Mouse (Mus musculus) neural tube, embryonic 14.5 days (tissue): ENCODE measurements around the gene Rps25. TPM values are rescaled to one million over a fixed set of nuclear protein-coding genes. Genes with fewer than 3 reads are reported as not detected.
A peak's percentile ranks its signal among the peaks of the same experiment; 100 is the strongest.
"Not testable (repeated sequence)": the region's sequence is repeated elsewhere in the genome, so short reads cannot be mapped to it uniquely, and the experiment has no call there.

Experiments
- ATAC-seq: fragments of 200-750 bp; cut with Nextera tagmentation; 2 replicates; pipeline ENCODE4 v1.8.0; 2017; ENCODE audit warnings: low read depth, mild to moderate bottlenecking, moderate TSS enrichment, moderate library complexity
- H3K27ac ChIP-seq: fragments of 300-500 bp; sonication (generic); 2 replicates; pipeline ENCODE4 v1.5.1; 2014; ENCODE audit warnings: low read depth, mild to moderate bottlenecking, control low read depth, low read length, moderate library complexity, mixed read lengths
- H3K27me3 ChIP-seq: fragments of 300-500 bp; sonication (generic); 2 replicates; pipeline ENCODE4 v1.6.1; 2014; ENCODE audit warnings: low read length; ENCODE audit not compliant: control insufficient read depth, insufficient read depth
- H3K36me3 ChIP-seq: fragments of 300-500 bp; sonication (generic); 2 replicates; pipeline ENCODE4 v1.6.1; 2014; ENCODE audit warnings: low read length, mixed read lengths; ENCODE audit not compliant: control insufficient read depth, insufficient read depth
- H3K4me1 ChIP-seq: fragments of 300-500 bp; sonication (generic); 2 replicates; pipeline ENCODE4 v1.6.1; 2014; ENCODE audit warnings: low read length; ENCODE audit not compliant: control insufficient read depth, insufficient read depth
- H3K4me2 ChIP-seq: fragments of 300-500 bp; sonication (generic); 2 replicates; pipeline ENCODE4 v1.6.1; 2014; ENCODE audit warnings: mild to moderate bottlenecking, low read depth, low read length, control low read depth
- H3K4me3 ChIP-seq: fragments of 300-500 bp; sonication (generic); 2 replicates; pipeline ENCODE4 v1.5.1; 2014; ENCODE audit warnings: low read depth, low read length, control low read depth, mixed read lengths
- H3K9ac ChIP-seq: fragments of 300-500 bp; sonication (generic); replicated peaks from 2 replicates; pipeline ENCODE4 v1.6.1; 2014; ENCODE audit warnings: low read depth, mild to moderate bottlenecking, control low read depth, low read length, mixed read lengths
- H3K9me3 ChIP-seq: fragments of 300-500 bp; sonication (generic); 2 replicates; pipeline ENCODE4 v1.6.1; 2016; ENCODE audit warnings: low read length; ENCODE audit not compliant: control insufficient read depth
- WGBS: fragments of 180-500 bp; shearing (Covaris S2); extraction: QIAGEN DNeasy Blood & Tissue Kit; methylation state at CpG from one replicate; pipeline ENCODE4 v1.1.7; 2014; 5-methylcytosine and 5-hydroxymethylcytosine counted together
- polyA plus RNA-seq: library from polyadenylated mRNA; unstranded; fragments of >200 nt; fragmentation: Nextera tagmentation; extraction: Ambion mirVana; gene quantifications from 2 replicates; pipeline ENCODE4 v1.2.1, GENCODE M21; 2014

The Rps25 gene
- polyA plus RNA-seq = 1,180 and 1,219 TPM in 2 replicates

DNA sequence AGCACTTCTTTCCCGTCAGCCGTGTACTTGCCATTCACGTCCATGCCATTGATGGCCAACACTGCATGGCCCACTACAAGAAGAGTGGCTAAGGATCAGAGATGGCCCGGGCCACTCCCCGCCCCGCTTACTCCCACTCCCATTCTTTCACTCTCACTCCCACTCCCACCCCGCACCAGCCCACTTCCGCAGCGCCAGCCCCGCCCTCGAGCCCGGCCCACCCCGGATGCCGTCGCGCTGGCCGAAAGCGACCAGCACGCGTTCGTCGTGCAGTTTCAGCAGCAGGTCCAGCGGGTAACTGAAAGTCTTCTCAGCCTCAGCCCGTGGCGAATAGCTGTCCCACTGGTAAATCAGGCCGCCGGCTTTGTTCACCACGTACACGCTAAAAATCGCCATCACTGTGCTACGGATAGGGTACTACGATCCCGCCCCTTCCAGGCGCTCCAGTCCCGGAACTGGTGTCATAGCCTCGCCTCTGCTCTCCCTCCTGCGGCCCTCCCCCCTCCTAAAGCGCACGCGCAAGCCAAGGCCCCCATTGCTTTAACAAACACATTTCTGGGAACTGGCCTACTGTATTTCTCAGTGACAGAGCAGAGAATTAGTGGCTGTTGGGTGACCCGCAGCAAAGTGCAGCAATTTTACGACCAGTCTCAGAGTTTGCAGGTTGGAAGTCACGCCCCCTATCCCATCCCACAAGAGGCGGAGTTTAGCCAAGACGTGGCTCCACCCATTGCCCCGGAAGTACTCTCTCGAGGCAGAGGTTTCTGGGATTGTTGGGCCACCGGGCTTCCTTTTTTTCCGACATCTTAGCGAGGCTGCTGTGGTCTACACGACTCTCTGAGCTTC lies at the start of gene Rps25, which contains the start of gene Trappc4:
TSS of gene Rps25 (plus strand) at position 234 of the 846 bp plus-strand sequence.
TSS of gene Trappc4 (minus strand) at position 695 of the 846 bp plus-strand sequence.
- peak; percentile 96 for ATAC-seq
- under 1% methylated on average over 51 of the region's 51 CpGs for WGBS
- Histone ChIP-seq H3K4me3 (peak within 1 kb of the TSS; percentile 77), H3K4me1 (peaks cover 13% of the 10 kb centered on the region; the same call in 1 of the 2 replicates), H3K36me3 (peaks cover 57% of the 10 kb centered on the region), H3K9me3 (no peaks in the 10 kb centered on the region), H3K27me3 (no peaks in the 10 kb centered on the region), H3K27ac (peak within 1 kb of the TSS; percentile 95), H3K9ac (peak within 1 kb of the TSS; percentile 83), H3K4me2 (peak within 1 kb of the TSS; percentile 72)

DNA sequence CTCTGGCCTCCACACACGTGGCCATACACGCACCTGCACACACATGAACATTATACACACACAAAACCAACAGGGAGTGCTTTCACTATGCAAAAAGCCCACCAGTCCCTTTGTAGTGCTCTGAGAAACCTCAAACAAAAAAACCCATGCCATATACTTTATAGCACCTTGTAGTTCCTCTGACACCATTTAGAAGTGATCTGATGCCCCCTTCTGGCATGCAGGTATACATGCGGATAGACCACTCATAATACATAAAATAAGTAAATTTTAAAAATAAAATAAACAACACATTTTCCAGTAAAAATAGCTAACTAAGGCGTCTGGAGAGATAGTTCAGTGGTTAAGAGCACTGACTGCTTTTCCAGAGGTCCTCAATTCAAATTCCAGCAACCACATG lies 49.7 kb upstream of the Rps25 start:
- Histone ChIP-seq H3K27ac (no peak overlapping the region), H3K27me3 (no peaks in the 10 kb centered on the region), H3K4me2 (no peak overlapping the region), H3K9me3 (no peaks in the 10 kb centered on the region), H3K4me3 (no peak overlapping the region), H3K9ac (no peak overlapping the region), H3K4me1 (peaks cover 4% of the 10 kb centered on the region; the same call in 1 of the 2 replicates), H3K36me3 (peaks cover 47% of the 10 kb centered on the region)
- 75% methylated on average over 4 of the region's 4 CpGs for WGBS
- no peak for ATAC-seq

DNA sequence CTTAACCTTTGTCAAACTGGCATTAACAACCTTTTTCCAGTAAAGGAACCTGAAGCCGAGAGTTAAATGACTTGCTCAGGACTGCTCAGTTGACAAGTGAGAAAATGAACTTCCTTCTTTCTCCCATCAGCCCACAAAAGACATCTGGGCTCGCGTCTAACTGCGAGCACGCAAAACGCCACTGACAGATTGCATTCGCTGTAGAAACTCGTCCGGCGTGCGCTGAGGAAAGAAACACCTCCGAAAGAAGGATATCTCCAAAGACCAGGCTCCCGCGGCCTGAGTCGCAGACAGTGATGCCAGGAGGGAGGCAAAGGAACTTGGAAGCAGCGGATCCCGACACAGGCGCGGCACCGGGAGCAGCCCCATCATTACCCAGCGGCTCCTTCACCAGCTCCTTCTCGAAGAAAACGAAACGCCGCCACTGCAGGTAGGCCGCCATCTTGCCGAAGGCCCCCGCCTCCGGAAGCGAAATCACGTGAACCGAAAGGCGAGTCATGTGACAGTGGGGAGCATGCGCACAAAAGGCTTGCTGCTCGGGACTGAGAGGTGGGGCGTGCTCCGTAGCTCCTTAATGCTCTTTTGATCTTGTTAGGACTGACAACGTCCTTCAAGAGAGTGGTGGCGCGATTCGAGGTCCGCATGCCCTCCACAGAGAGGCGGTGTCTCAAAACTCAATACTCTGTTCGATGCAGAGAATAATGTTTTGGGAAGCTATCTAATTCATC lies 45.6 kb upstream of the Rps25 start, which contains the start of gene Vps11:
TSS of gene Vps11 (minus strand) at position 481 of the 728 bp plus-strand sequence.
- under 1% methylated on average over 44 of the region's 44 CpGs for WGBS
- no peaks in the 10 kb centered on the region for H3K27me3 ChIP-seq
- ATAC-seq = peak; percentile 95
- peak within 1 kb of the TSS; percentile 97 for H3K4me3 ChIP-seq
- peak within 1 kb of the TSS; percentile 70 for H3K27ac ChIP-seq
- peak within 1 kb of the TSS; percentile 79 for H3K9ac ChIP-seq
- peaks cover 4% of the 10 kb centered on the region; the same call in 1 of the 2 replicates for H3K4me1 ChIP-seq
- no peaks in the 10 kb centered on the region for H3K9me3 ChIP-seq
- peak within 1 kb of the TSS; percentile 79 for H3K4me2 ChIP-seq
- H3K36me3 ChIP-seq = peaks cover 17% of the 10 kb centered on the region

- Histone ChIP-seq H3K27ac (peak overlapping the region; percentile 46), H3K4me3 (peak overlapping the region; percentile 97), H3K36me3 (peaks cover 17% of the 10 kb centered on the region), H3K4me2 (peak overlapping the region; percentile 79)
- not testable (repeated sequence) for H3K9ac ChIP-seq, H3K27me3 ChIP-seq, H3K9me3 ChIP-seq, H3K4me1 ChIP-seq
- ATAC-seq = peak; percentile 17; the same call in 1 of the 2 replicates
- WGBS = 38% methylated on average over 4 of the region's 4 CpGs
Observed at GRCm38 (mm10) chr9:44361931-44362330, 45.0 kb upstream of the Rps25 start.

DNA sequence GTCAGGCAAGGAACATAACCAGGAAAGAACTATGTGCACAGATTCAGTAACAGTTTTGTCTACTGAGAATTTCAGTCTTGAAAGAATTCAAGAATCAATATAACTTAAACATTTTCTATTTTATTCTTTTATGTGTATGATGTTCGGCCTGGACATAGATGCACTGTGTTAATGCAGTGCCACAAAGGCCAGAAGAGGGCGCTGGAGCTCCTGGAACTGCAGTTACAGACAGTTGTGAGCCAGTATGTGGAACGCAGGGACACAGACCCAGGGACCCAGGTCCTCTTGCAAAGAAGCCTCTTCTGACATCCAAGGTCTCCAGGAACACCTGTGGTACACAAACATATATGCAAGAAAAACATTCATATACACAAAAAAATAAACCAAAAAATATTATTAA lies 42.5 kb upstream of the Rps25 start:
- Histone ChIP-seq H3K4me3 (no peak overlapping the region), H3K9ac (no peak overlapping the region), H3K36me3 (peaks cover 1% of the 10 kb centered on the region), H3K4me1 (peaks cover 4% of the 10 kb centered on the region; the same call in 1 of the 2 replicates), H3K4me2 (no peak overlapping the region), H3K27me3 (no peaks in the 10 kb centered on the region), H3K9me3 (no peaks in the 10 kb centered on the region), H3K27ac (no peak overlapping the region)
- 64% methylated on average over 3 of the region's 3 CpGs for WGBS
- no peak for ATAC-seq

DNA sequence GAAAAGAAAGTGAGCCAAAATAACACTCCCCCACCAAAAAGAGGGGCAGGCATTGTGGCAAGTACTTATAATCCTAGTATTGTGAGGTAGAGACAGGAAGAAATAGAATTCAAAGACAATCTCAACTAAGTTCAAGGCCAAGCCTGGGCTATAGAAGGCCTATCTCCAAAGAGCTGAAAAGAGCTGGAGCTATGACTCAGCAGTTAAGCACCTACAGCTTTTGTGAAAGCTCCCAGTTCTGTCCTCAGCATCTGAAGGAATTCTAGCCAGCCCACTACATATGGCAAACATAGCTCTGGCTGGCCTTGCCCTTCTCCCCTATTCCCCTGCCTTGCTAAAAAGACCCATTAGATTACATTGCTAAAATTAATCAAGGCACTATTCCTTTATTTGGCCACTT lies 33.6 kb upstream of the Rps25 start:
- Histone ChIP-seq H3K4me2 (no peak overlapping the region), H3K27ac (no peak overlapping the region), H3K9ac (no peak overlapping the region), H3K36me3 (no peaks in the 10 kb centered on the region), H3K27me3 (no peaks in the 10 kb centered on the region), H3K4me3 (no peak overlapping the region), H3K9me3 (no peaks in the 10 kb centered on the region), H3K4me1 (no peaks in the 10 kb centered on the region)
- ATAC-seq = no peak

DNA sequence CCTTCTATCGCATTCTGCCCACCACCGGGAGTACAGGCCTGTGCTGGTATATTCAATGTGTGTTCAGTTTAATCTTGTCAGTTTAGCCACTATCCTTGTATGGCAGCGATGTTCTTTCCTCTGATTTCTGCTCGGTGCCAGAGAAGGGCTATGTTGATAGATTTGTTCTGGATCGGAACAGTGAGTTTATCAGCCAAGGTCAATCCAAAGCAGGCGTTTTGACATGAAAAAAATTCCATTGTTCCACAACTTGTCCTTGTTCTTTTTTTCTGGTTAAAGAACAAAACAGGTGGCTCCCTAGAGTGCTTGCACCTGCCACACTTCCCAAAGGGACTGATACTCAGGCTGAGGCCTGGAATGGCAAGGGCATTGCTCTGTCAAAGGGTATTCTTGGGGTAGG lies 30.8 kb upstream of the Rps25 start:
- H3K27me3 ChIP-seq = no peaks in the 10 kb centered on the region
- no peak overlapping the region for H3K27ac ChIP-seq
- H3K4me2 ChIP-seq = no peak overlapping the region
- no peaks in the 10 kb centered on the region for H3K9me3 ChIP-seq
- no peak for ATAC-seq
- no peak overlapping the region for H3K9ac ChIP-seq
- H3K4me1 ChIP-seq = peaks cover 7% of the 10 kb centered on the region
- no peaks in the 10 kb centered on the region for H3K36me3 ChIP-seq
- 90% methylated on average over 6 of the region's 6 CpGs for WGBS
- no peak overlapping the region for H3K4me3 ChIP-seq

GRCm38 (mm10) chr9:44377335-44377734 lies 29.6 kb upstream of the Rps25 start:
- not testable (repeated sequence) for H3K9me3 ChIP-seq, H3K4me1 ChIP-seq, H3K27me3 ChIP-seq, H3K27ac ChIP-seq, H3K4me2 ChIP-seq, H3K4me3 ChIP-seq, H3K9ac ChIP-seq, H3K36me3 ChIP-seq, ATAC-seq
- 88% methylated on average over 2 of the region's 2 CpGs for WGBS
